Mouse (Mus musculus) kidney, postnatal 25 days (tissue): ENCODE results near the gene Ric8a.

ENCODE experiments used
- DNase-seq, 2 experiments: peaks; one replicate each; pipeline ENCODE4 v3.0.0; 2021; ENCODE audit warnings: mixed read lengths in 2 of 2

The Ric8a gene

DNA sequence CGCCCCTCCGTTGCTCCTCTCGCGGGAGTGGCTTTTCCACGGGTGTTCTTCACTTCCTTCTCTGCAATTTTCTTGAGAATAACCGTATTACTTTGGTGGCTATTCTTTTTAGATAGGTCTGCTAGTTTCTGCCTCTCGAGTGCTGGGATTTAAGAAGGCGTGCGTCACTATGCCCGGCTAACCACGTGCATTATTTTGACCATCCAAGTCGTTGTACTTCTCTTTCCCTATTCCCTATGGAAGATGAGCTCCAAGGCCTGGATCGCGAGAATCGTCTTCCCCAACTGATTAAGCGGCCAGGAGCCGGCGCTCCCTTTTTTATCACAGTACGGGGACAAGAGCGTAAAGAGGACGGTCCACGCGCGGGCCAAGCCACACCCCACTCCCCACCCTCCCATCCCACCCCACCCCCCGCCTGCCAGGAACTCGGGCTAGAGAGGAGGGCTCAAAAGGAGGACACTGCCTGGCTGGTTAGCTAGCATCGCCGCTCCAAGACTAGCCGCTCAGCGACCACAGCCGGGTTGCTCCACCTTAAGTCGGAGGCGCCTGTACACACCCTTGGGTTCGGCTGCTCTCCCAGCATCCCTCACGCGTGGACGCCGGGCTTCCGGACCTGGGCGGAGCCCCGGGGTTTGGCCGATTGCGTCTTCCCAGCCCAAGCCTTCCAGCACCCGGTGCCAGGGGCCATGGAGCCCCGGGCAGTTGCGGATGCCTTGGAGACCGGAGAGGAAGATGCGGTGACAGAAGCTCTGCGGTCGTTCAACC, at the start of gene Ric8a:
TSS of gene Ric8a (plus strand) at position 173 of the 765 bp plus-strand sequence.
- DNase-seq, result peak; percentile 88 to 96

DNA sequence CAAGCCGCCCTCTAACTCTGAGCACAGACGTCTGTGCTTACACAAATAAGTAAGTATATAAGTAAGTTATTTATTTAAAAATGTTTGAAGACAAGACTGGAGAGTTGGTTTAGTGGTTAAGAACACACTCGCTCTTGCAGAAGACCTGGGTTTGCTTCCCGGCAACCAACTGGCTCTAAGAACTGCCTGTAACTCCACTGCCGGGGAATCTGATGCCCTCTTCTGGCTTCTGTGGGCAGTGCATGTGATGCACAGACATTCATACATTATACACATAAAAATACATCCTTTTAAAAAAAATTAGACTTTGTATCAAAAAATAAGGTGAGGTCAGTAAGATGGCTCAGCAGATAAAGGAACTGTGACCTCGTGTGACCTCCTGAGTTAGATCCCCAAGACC, 46.3 kb upstream of the Ric8a start:
- no peak for DNase-seq

DNA sequence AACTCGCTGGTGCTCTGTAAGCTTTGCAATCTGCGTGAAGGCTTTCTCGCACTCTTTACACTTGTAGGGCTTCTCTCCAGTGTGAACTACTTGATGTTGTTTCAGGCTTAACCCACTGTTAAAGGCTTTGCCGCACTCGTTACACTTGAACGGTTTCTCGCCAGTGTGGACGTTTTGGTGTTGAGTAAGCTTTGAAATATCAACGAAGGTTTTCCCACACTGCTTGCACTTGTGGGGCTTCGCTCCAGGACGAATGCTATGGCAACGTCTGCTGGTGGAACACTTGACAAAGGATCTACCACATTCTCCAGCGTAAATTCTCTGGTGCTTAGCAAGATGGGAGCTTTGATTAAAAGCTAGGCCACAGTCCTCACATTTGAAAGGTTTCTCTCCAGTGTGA, 45.0 kb upstream of the Ric8a start:
- DNase-seq, result no peak

DNA sequence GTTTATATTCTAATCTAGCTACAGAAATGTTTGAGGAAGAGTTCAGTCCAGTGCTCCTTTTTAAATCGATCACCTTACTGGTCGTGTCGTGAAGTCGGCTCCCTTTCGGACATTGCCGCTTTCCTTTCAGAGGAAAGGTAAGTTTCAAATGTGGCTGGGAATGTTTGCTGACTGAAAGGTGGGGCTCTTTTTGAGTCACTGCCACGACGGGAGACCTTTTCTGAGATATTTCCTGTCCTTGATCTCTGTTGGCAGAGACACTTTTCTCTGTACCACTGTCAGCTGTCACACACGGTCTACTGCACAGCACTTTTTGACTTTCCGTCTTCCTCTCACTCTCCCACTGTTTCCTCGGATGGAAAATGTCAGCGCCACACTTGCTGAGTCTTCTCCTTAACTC, 43.9 kb upstream of the Ric8a start:
- DNase-seq, result no peak

DNA sequence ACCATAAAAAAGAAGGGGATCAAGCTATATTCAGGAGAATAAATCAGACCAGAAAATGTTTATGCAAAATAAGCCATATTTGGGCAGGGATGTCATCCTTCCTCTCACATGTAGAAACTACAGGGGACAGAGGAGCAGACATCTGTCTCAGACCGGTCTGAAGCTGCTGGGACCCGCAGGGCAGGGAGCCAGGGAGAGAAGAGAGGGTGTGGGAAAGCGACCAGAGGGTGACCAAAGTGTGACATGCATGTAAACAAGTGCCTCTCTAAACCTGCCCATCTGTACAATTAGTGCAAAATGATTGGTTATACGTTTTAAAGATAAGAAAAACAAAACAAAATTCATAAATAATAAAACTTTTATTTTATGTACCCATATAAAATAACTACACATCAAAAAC, 36.6 kb upstream of the Ric8a start:
- DNase-seq, result no peak

DNA sequence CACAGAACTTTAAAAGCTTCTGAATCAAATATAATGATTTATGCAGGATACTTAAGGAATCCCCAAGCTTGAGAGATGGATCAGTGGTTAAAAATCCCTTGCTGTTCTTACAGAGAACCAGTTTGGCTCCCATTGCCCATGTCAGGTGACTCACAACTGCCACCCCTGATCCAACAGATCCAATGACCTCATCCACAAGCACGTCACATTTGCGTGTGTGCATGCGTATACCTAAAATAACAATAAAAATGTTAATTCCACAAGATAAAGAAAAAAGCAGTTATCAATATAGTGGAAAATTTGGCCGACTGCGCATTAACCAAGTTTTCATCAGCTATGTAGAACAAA, 35.5 kb upstream of the Ric8a start:
- DNase-seq, result no peak

DNA sequence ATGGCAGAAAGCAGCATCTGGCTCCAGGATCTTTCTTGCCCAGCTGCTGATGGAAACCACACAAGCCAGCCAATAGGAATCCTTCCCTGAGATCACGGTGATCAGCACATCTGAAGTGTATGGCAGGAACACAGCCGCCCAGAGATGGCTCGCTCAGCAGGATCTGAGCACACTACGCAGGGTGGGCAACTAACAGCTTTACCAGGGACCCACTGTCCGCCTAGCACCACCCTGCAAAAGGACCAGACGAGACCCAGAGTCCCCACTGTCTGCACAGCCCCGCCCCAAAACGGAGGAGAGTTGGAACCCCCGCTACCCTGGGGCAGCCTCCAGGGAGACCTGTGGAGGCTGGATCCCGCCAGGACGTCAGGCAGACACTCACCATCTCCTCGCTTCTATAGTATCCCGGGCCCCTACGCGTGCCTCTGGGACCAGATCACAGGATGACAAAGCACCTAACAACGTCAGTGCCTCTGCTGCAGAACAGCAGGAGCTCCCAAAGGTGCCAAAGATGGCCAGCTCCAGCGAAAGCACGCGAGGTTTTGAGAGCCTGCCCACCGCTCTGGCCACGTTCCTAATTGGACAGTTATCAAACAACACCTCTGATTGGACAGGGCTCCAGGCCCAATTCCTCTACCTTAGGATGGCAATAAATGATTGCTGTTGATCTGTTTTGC, 35.0 kb upstream of the Ric8a start, which contains the start of gene Zfp941:
TSS of gene Zfp941 (minus strand) at position 526 of the 677 bp plus-strand sequence.
- DNase-seq, result peak; percentile 53 to 79

DNA sequence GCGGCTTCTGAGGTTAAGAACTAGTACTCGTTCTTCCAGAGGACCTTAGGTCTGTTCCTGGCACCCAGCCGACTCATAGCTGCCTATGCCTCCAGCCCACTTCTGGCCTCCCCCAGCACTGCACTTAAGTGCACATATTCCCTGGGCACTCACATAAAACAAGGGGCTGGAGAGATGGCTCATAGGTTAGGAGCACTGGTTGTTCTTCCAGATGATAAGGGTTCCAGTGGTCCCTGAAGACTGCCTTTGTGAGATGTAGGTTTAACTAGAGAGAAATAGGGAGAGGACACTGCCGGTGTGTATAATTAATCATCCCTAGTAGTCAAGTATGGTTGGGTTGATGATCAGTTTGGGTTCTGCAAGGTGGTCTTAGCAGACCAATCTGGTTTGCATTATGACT, 34.0 kb upstream of the Ric8a start:
- DNase-seq, result no peak

DNA sequence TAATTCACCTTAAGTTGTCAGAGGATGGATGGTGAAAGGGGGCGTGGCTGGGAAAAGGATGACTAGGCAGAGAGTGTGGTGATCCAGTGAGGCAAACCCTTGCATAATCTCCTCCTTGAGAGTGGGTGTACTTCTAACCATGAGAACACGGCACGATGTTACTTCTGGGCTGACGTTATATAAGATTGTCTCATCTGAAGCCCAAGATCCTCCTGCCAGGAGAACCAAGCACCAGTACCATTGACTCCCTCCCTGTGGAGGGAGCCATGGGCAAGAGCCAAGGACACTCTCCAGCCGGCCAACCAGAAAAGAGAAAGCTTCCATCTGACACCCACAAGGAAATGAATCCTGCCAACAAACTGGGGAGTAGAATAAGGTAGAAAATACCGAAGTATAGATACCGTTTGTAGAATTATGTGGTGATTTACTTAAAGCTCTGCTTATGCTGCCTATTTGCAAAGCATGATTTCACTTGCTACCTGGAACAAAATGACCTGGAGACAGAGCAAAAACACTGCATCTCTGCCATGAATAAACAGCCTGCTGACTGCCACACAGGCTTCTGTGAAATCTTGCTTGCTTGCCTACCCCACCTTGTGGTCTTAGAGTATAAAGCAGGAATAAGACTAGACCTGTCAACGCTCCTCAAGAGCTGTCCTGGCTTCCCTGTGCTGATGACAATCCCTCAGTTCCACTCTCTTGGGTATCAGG, 28.4 kb upstream of the Ric8a start:
- peak; percentile 81 to 91 for DNase-seq

DNA sequence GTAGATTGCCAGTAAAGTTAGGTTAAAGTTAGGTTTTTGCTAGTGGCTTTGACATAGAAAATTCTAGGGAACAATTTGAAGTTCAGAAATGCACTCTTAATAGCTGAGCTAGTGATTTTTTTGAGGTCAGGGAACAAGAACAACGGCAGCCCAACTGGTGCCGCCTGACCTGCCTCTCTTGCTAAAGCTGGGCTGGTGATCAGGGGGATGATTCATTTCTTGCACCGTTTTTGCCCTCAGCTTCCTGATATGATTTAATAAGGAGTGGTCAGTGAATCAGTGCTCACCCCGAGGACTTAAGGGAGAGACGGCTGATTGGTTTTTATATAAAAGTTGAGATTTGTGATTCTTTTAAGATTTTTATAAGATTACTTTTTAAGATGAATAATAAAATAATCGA, 25.3 kb upstream of the Ric8a start:
- no peak for DNase-seq

DNA sequence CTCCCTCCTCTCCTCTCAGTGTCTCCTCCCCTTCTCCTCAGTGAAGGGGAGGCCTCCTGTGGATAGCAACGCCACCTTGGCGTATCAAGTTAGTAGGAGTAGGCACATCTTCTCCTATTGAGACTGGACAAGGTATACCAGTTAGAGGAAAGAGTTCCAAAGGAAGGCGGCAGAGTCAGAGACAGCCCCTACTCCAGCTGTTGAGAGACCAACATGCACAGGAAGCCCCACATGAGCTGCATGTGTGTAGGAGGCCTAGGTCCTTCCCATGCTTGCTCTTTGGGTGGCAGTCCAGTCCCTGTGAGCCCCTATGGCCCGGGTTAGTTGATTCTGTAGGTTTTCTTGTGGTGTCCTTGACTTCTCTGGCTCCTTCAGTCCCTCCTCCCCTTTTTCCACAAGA, 23.4 kb upstream of the Ric8a start:
- DNase-seq, result no peak

DNA sequence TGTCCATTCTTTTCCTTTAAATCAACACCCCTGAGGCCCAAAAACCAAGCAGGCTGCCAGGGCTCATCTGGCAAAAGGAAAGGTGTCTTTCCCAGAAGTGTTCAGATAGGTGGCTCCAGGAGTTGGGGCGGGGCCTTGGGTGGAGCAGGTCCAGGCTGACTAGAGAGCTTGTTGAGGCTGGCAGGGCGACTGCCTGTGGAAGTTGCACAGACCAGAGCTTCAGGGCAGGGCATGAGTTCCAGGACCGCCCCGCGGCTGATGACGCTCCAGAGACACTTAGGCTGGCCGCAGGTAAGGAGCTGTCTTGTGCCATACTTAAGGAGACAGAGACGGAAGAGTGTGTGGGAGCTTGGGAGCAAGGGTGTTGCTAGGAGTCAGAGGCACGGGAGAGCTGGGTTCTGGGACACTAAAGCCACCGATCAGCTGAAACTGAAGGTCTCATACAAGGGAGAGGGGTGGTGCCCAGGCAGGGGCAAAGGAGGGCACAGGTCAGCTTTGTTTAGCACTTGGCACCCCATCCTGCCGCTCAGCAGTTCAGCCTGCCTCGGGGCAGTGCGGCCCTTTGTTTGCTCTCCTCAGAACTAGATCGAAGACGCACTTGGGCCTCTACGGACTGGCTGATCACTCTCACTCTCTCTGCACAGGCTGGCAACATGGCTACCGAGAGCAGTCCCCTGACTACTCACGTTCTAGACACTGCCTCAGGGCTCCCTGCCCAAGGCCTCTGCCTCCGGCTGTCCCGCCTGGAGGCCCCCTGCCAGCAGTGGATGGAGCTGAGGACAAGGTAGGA, 21.6 kb upstream of the Ric8a start, which contains the start of gene Urah:
TSS of gene Urah (plus strand) at position 51 of the 790 bp plus-strand sequence.
- DNase-seq, result peak in 1 of 2 experiments; percentile 59

DNA sequence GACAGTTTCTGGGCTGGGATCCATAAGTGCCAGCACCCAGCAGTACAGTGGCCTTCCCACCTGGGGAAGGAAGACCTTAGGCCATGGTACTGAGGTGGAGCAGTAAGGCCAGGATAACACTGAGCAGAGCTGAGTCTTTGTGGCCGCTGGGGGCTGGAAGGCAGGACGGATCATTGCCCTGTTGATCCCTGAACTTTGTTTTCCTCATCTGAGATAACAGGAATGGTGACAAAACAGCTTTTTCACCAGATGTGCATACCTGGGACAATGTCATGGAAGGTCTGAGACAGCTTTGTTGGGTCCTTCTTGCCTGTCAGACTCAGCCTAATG, 21.0 kb upstream of the Ric8a start:
- no peak for DNase-seq

DNA sequence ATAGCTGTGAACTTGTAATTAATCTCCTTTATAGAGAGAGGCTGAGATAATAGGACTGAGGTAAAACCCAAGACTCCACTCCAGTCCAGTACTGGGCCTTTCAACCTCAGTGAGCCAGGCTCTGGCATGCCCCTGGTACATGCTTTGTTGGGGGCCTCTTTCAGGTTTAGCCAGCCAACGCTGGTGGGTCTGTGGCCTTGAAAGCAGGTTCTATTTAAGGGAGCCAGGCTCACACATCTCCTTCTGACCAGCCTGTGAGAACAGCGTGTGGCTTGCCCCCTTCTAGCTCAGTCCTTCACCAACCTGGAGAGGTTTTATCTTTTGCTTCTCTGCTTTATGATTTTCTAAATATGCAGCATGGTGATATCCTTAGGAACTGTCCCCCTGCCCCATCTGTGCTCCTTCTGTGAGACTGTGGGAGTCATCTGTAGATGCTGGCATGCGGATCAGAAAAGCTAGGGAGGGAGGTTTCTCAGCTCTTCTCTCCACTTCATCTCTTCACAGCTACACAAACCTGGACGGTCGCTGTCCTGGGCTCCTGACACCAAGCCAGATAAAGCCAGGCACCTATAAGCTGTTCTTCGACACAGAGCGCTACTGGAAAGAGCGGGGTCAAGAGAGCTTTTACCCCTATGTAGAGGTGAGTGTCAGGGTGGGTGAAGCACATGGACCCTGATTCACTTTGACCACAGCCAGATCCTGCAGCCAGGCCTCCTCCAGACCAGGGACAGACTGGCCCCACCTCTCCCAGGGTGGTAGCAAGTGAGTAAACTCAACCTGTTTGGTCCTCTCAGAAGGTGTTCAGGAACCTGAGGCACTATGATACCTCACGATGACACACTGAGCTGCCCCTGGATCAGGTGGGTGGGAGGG, 20.3 kb upstream of the Ric8a start:
- no peak for DNase-seq

DNA sequence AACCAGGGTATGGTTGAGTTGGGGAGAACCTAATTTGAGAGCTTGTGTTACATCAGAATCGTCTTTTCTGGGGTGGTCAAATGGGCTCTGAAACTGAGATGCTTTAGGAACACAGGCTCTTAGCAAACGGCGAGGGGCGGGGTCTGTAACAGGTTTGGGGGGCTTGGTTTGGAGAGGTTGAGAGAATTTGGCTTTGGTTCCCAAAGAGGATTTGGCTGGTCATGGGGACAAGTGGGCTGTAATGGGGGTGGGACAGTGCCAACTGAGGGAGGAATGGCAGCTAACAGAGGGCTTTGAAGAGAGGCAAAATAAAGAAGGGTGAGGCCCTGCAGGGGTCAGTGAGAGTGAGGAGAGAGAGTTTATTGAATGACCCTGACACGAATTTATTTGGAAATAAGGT, 17.2 kb upstream of the Ric8a start:
- no peak for DNase-seq

DNA sequence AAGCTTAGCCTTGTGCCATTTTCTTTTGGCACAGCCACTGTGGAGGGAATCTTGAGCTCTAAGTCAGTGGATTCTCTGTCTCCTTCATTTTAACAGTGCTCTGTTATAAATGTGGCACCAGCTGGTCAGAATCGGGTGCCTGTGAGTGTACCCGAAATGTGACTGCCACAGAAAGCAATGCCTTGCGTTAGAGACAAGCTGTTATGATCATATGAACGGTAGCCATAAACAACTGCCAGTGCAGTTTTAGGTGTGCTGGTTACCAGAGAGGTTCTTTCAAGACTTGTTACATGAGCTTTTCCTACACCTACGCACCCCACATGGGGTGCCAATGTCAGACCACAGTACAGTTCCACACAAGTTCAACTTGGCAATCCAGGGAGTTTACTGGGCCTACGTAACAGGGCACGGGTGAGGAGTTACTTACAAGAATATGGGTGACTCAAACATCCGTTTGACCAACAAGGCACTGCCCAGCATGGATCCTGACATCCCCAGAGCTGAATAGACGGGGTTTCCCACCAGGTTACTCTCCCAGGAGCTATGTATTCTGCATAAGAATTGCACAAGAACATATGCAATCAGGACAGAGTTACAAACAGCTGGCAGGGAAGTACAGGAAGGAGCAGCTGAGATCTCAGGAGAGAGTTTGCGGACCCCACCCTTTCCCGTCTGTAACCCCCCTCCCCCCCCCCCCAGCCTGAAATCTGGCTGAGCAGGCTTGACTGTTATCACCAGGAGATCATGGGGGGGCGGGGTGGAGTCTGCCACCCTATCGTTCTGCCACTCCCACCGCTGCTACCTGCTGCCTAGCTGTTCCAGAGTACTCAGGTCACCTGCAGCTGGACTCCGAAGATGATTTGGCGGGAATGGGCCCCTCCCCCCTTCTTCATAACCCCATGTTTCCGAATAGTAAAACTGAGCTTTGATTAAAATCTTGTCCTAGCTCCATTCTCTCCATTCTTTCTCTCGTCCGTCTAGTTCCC, 15.7 kb upstream of the Ric8a start:
- peak in 1 of 2 experiments; percentile 37 for DNase-seq

DNA sequence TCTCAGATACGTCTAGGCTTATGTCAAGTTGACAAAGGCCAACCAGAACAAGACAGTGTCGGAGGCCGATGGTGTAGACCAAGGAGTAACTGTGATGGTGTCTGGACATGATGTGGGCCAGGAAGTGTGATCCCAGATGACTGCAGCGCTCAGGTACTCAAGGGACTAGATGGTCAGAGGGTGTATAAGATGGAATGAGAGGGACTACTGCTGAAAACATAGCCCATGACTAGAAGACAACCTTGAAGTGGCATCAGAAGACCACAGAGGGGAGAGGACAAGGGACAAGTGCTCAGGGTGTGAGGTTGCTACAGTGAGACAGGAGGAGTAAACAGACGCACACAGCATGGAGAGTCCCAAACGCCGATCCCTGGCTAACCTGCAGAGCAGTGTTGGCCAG, 13.0 kb upstream of the Ric8a start:
- DNase-seq, result no peak

DNA sequence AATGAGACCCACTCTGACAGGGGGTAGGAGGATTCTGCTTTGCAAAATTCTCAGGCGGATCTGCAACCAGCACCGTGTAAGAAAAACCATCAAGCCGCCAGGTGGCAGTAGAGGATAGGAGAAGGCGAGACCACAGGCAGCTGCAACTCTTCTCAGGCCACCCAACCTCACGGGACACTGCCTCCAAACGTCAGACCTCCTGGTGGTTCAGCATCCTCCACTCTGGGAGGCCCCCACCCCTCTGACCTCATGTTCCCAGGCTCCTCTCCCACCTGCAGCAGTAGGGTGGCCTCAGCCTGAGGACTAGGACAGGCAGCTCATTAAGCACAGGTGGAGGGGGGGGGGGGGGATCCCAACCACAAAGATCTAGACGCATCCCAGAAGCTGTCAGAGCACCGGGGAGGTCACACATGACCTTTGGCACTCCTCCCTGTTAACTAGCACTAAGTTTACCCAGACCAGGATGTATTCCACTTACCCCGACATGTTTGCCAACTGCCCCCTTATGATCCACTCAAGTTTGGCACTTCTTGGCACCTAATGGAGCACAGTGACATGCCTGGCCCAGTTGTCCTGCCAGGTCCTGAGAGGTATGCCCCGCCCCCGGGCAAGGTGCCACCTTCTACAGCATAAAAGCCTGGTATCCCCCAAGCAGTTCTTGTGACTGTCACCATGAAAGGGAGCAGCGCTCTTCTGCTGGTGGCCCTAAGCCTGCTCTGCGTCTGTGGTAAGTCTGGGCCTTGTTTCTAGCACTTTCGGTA, 11.7 kb upstream of the Ric8a start, which contains the start of gene Scgb1c1:
TSS of gene Scgb1c1 (plus strand) at position 643 of the 761 bp plus-strand sequence.
- peak; percentile 89 to 95 for DNase-seq

DNA sequence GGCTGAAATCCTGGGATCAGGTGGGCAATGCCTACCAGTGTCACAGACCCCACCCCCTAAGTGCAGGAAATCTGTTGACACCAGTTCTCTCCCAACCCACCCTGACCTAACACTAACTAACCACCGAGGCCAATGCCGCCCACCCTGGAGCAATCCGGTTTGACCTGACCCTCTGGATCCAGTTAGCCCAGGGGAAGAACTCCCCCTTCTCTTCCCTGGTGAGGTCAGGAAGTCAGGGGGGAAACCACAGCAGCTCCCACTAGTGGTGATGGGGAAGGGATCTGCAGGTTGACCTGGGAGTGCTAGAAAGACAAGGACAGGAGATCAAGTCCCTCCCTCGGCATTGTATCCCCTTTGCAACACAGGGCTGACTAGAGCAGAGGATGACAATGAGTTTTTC, 11.1 kb upstream of the Ric8a start:
- DNase-seq, result peak in 1 of 2 experiments; percentile 35

DNA sequence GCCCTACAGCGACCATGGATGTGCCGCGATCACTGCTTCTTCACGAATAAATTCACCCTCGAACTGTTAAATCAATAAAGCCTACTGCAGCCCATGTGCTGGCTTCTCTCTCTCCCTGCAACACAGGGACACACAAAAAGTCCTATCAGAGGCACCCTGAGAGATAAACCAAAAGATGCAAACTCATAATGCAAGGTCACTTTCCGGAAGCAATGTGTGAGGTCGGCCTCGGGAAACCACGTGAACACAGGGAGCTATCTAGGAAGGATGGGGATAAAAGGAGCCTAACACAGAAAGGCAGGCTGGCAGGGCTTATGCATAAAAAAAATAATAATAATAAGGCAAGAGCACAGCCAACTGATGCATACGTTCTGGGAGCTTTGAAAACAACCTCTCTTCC, 10.1 kb upstream of the Ric8a start:
- DNase-seq, result no peak
